Mouse (Mus musculus): Measurements from ENCODE around the gene Itga5.

Gene Itga5

DNA sequence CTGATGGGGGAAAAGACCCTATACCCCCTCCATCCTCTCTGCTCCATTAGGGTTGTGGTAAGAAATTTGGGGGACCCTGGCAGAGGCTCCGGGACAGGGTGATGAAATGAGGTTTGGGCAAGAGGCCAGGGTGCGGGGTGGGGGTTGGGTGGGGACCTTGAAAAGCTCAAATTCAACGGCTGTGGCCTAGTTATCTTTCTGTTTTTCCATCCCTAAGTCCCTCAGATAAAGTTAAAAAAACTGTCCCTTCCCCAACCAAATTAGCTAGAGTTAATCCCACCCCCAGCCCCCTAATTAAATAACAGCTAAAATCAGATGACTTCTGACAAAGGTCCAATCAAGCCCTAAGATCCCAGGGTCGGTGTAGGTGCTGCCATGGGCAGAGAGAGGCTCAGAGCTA is 1.8 kb downstream of the Itga5 start:
- DNase-seq: no peak

- DNase-seq: no peak
Observed at GRCm38 (mm10) chr15:103363809-103364208, 2.8 kb downstream of the Itga5 start.

DNA sequence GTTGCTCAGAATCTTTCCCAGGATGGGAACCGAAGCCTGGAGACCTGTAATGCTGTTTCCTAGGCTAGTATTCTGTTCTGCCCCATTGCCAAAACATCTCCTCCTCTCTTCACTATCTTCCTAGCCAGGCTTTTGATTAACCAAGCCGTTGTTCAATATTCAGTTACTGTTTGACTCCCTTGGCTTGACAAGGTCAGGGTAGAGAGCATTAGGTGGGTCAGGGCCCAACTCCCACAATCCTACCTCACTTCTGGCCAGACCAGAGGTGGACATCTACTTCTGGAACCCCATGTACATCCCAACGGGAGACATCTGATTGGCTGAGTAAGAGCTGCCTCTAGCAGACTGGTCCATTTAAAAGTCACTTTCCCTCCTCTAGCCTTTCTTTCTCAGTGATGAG is 3.6 kb downstream of the Itga5 start:
- DNase-seq: no peak

- no peak for DNase-seq
Observed at GRCm38 (mm10) chr15:103362333-103362732, 4.2 kb downstream of the Itga5 start.

- DNase-seq: no peak
Observed at GRCm38 (mm10) chr15:103361269-103361668, 5.3 kb downstream of the Itga5 start.

DNA sequence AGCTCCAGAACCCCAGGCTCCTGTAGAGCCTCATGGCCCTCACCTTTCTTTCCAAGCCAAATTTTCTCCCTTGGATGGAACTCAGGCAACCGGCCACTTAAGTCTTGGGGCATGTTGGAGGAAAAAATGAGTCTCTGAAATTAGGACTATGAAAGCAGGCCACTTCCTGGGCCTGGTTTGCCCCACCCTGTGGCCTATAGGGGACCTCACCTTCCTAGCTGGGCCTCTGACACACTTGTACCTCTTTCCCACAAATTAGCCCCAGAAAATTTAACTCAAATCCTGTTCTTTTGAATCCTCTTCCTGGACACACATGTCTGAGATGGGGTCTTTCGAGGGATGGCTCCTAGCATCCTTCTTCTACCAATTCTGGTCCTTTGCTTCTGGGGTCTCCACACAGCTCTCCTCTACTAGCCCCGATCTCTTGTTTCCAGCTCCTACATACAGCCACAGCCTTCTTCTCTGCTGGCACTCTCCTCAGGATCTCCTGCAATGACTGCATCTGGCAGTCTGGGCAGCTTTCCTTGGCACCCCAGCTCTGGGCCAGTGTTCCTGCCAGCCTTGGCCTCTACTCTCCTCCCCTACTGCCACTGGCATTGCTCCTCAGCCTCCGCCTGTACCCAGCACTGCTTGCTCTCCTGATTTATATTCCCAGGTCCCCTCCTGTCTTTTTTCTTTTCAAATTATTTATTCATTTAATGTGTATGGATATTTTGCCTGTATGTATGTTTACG is 6.5 kb downstream of the Itga5 start:
- no peak for DNase-seq

DNA sequence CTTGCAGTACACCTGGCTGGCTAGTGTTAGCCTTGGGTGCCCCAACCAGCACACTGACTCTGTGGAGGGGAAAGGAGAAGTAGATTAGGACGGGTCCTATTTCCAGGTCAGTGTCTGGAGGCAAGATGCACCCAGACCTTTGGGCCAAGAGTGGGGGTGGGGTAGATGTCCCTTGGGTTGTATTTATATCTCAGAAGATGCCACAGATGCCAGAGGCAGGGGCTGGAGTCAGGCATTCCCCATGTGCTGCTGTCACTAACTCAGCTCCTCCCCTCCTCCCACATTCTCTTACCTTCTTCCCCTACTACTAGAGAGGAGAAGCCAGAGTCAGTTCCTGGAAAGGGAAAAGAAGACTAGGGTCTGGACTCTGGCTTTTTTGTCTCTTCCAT is 7.4 kb downstream of the Itga5 start:
- DNase-seq: no peak

- DNase-seq: no peak
Observed at GRCm38 (mm10) chr15:103358278-103359121, 8.1 kb downstream of the Itga5 start.

- no peak for DNase-seq
Observed at GRCm38 (mm10) chr15:103357817-103358216, 8.7 kb downstream of the Itga5 start.

- no peak for DNase-seq
Observed at GRCm38 (mm10) chr15:103356130-103356529, 10.4 kb downstream of the Itga5 start.

DNA sequence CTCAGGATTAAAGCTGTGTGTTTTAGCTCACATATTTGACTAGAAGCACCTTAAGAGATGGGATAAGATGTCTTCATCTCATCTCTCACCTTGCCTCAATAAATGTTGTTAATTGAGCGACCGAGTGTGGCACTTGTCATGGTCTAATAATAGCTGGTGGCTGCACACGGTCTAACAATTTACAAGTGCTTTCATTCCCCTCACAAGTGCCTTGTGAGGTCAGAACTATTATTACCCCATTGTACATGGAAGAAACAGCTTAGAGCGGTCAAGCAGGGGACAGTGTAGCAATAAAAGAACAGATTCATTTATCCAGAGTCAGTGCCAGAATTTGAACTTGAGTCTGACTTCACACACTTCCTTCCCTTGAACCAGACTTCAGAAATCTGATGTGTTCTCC is 11.1 kb downstream of the Itga5 start:
- no peak for DNase-seq

DNA sequence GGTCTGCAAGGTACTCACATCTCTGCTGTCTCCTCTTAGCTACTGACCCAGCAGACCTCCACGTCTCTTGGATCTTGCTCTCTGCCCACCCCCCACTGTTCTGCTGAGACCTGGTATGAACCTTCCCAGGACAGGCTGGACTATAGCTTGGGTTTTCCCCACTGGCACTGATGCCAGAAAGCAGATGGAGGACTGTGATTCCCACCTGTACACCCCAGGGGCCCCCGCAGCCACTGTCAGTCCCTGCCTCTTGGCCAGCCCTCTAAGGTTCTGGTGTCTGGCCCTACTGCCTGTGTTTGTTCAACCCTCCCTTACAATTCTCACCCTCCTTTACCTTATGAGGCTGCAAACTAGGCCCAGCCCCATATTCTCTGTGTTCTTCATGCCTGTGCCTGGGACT is 11.9 kb downstream of the Itga5 start:
- no peak for DNase-seq

DNA sequence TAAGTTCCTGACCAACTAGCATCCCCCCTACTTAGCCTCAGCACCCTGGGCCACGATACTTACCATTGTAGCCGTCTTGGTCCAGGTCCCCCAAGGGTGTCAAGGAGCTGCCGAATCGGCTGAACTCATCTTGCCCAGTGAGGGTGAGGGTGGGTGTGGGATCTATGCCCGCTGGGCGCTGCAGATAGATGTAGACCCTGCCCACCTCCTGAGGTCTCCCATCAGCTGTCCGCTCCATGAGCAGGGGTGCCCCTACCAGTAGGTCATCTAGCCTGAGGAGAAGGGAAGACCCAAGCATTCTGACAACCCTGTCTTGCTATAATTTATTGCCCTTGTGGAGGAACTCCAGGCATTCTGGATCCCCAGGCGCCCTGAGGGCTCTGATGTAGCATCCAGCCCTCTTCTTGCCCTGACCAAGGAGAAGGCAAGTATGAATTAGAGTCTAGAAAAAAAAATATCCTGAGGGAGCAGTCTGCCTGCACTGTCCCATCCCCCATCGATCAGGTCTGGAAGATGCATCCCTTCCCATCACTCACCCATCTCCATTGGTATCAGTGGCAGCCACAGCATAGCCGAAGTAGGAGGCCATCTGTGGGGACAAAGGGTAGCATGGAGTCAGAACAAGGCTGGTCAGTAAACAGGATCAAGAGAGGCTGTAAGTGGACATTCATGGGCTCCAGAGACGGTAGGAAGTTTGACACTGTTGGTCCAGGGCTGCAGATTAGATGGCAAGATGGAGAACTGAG is 12.9 kb downstream of the Itga5 start:
- DNase-seq: no peak

DNA sequence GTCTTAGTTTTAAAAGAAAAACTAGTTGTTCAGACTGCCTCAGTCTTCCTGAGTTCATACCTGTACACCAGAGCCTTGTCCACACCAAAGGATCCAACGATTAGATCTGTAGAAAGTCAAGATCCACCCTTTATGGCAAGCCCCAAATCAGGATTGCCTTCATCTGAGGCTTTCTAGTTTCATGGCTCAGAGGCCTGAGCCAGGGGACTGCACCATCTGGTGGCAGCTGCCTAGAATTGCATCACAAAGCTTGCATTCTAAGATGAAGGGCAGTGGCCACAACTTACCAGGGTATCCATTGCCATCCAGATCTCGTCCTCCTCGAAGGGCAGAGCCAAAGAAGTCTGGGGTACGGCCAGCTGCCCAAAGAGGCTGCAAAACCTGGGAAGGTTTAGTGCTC is 13.7 kb downstream of the Itga5 start:
- DNase-seq: peak; percentile 53

GRCm38 (mm10) chr15:103347275-103347684 is 19.3 kb downstream of the Itga5 start:
- DNase-seq: peak; percentile 77

- DNase-seq: no peak
Observed at GRCm38 (mm10) chr15:103345789-103346188, 20.8 kb downstream of the Itga5 start.

GRCm38 (mm10) chr15:103343556-103343955 is 23.0 kb downstream of the Itga5 start:
- no peak for DNase-seq

DNA sequence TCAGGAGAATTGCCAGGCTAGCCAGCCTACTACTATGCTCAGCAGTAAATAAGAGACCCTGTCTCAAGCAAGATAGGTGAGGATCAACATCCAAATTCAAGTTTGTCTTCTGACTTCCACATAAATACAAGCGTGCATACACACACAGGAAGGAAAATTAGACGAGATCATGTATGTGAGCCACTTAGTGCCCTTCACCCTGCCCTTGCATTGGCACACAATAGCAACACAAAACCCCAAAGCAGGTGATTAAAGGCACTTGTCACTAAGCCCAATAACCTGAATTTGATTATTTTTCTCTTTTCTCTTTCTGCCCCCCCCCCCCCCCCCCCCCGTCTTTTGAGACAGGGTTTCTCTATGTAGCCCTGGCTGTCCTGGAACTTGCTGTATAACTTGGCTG is 23.6 kb downstream of the Itga5 start:
- DNase-seq: no peak

DNA sequence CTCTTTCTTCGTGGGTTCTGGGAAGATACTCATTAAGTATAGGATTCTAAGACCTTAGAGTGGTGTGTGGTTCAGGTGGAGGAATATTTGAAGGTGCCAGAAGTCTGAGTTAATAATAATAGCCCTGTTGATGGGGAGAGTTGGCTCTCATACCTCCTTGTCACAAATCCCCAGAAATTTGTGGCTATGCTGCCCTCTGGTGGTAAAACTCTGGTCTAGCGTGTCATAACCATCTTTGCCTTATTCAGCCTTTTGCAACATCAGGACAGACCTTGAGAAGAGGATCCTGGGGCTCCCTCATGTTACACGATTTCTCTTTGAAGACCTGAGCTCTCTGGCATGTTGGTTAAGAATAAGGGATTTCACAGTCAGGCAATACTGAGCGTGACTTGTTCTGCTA is 24.1 kb downstream of the Itga5 start:
- peak; percentile 60 for DNase-seq

DNA sequence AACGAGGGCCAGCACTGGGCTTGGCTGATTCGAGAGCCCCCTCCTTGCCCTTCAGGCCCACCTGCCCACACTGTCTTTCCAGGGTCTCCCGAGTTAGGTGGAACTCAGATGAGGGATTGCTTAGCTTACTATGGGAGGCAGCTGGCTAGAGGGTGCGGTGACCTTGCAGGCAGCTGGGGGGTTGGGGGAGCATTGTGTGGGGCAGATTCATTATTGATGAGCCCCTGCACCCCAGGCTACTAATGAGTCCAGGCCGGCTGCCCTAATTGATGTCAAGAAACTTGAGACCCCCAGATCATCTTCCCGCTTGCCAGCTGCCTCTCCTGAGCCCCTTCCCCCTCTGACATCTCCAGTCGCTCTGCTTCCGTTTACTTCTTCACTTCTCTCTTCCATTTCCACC is 25.0 kb downstream of the Itga5 start:
- DNase-seq: no peak

DNA sequence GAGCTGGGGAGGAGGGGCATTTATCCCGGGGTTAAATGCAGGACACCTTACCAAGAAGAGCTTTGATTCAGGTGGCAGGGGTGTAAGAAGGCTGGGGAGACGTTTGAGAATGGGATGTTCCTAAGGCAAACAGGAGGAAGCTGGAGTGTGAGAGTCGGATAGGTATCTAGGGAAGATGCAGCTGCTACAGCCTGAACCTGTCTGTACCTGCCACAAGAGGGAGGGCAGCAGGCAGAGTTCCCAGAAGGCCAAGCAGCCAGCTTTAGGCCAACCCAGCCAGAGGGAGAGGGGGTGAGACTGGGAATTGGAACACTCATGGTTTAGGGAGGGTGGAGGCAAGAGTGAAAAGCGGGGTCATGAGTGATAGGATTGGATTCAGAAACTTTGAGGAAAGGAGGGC is 25.8 kb downstream of the Itga5 start:
- DNase-seq: no peak

DNA sequence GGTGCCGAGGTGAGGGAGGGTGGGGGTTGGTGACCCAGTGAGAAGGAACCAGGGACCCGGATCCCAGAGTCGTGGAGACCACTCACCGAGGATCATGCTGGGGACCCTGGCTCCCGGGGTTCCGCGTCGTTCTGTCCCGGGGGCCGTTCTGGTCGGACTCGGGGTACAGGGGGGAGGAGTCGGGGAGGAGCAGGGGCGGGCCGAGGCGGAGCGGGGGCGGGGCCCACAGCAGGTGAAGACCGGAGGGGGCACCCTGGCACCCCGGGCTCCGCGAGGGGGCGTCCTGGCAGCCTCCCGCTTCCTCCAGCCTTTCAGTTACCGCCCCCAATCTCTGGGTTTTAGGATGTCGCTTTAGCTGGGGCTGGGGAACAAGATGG is 26.6 kb downstream of the Itga5 start, which contains the start of gene Zfp385a:
TSS of gene Zfp385a (minus strand) at position 133 of the 377 bp plus-strand sequence.
- DNase-seq: peak; percentile 80

GRCm38 (mm10) chr15:103339166-103339960 is 27.2 kb downstream of the Itga5 start:
- DNase-seq: peak; percentile 36
